Mouse (Mus musculus): Measurements from ENCODE around the gene Stx19. TPM values are rescaled to one million over a fixed set of nuclear protein-coding genes. Genes with fewer than 3 reads are reported as not detected.

Stx19 gene
- total RNA-seq, 4 experiments from 2014 or later, result not detected

- no peak for DNase-seq
These were observed 38.2 kb downstream of the Stx19 start for GRCm38 (mm10) chr16:62852464-62853252.

- DNase-seq, result no peak
These were observed 39.2 kb downstream of the Stx19 start for GRCm38 (mm10) chr16:62853611-62854126.

- peak; percentile 42 for DNase-seq
These were observed 40.0 kb downstream of the Stx19 start, which contains the start of gene Pros1 for GRCm38 (mm10) chr16:62854191-62855068. Gene Pros1, plus strand, starts transcription at chr16:62854307.

GRCm38 (mm10) chr16:62855385-62855784 lies 40.9 kb downstream of the Stx19 start:
- DNase-seq, result no peak

GRCm38 (mm10) chr16:62856273-62856672 lies 41.8 kb downstream of the Stx19 start:
- no peak for DNase-seq

DNA sequence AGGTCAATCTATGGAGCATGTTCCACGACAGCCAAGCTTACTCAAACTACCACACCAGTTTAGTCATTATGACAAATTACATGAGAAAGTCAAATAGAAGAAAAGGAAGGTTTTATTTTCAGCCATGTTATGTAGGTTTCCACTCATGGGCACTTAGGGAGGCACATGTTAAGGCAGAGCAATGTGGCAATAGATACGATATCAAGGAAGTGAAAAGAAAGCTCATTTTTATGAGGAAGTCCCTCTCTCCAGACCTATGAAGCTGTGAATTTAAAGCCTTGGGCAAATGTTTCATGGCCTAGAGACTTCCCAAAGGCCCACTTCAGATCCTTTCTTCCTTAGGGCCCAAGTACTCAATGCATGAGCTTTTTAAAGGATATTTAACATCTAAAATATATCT lies 43.0 kb downstream of the Stx19 start:
- no peak for DNase-seq

DNA sequence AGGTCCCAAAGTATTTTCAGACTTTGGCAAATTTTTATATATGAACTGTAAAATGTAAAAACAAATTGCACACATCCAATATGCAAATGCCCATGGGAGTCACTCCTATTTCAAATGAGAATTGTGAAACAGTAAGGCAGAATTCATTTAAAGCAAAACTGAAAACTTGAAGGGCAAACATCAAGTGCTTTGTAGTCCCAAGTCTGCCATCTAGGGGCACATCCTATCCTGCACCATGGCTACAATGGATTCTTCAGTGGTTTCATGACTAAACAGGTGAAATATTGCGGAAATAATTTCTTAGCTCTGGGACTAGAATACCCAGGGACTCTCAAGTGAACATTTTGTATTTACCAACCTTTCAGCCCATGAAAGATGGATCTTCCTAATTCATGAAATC lies 43.5 kb downstream of the Stx19 start:
- DNase-seq, result no peak

- no peak for DNase-seq
These were observed 45.7 kb downstream of the Stx19 start for GRCm38 (mm10) chr16:62860140-62860539.

- no peak for DNase-seq
These were observed 47.0 kb downstream of the Stx19 start for GRCm38 (mm10) chr16:62861455-62861854.

DNA sequence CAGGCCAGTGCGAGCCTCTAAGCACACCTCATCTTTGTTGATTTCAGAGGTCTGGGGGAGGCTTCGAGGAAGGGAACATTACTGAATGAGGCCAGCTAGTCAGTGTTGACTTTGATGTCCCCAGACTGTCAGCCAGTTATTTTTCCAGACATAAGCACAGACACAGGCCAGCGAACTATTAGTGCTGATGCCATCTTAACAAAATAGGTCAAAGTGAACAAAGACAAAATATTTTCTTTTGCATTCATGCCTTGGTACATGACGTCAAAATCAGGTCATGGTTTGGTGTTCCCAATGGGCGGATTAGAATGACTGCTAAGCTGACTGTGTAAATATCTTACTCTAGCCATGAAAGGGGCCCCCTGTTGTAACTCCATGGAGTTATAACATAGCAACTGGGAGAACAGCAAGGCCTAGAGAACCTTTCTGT lies 58.2 kb downstream of the Stx19 start:
- DNase-seq, result no peak

DNA sequence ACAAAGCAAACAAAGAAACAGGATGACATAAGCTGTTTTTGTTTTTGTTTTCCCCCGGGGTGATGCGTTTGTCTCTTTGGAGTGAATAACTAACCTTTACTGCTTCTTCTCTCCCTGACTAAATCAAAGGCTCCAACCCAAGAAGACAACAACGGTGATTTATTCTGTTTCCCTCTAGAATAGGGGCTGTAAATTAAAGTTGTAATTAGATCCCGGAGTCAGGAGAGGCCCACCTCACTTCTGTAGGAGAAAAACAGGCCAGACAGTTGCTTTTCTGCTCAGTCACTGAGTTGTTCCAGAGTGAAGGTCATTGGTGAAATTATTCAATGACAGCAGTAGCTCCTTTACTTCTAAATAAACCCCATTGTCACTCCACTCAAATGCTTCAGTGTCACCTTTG lies 58.7 kb downstream of the Stx19 start:
- no peak for DNase-seq

Small RNAs within 50 kb of the gene (microRNA-seq; reads per million reads assigned to microRNA genes)
- 0 reads per million in 2 experiments for gene Gm25986

Other genes starting within 250 kb of the Stx19 start
- 10 to 100 TPM; 11.3 to 16.9 (median 14.2) TPM for gene Nsun3, start 27.9 kb upstream of the Stx19 start, total RNA-seq (2022)
- gene Arl13b, start 32.4 kb downstream of the Stx19 start, total RNA-seq (2022), result 10 to 100 TPM; 11.0 to 17.2 (median 15.6) TPM
- gene Pros1, start 39.6 kb downstream of the Stx19 start, total RNA-seq (2022), result 10 to 100 TPM; 52.5 to 88.6 (median 72.3) TPM